Mouse (Mus musculus) forebrain, embryonic 14.5 days (tissue): ENCODE measurements at regions not wholly inside any gene's neighbourhood (a gene's known extent, or its start where the extent isn't known, plus 50 kb on each side); places are given as distances from the start of the nearest gene placed in this dataset.

Source experiments
- ATAC-seq: fragments of 200-750 bp; cut with Nextera tagmentation; 2 replicates; pipeline ENCODE4 v1.8.0; 2017; ENCODE audit warnings: mild to moderate bottlenecking, moderate library complexity
- DNase-seq: peaks from one replicate; pipeline ENCODE4 v3.0.0-alpha.2; 2015; ENCODE audit warnings: low spot score
- H3K27ac ChIP-seq: fragments of 300-500 bp; sonication (generic); 2 replicates; pipeline ENCODE4 v1.5.1; 2014; ENCODE audit warnings: low read depth, mild to moderate bottlenecking, control low read depth, low read length, moderate library complexity
- H3K27me3 ChIP-seq: fragments of 300-500 bp; sonication (generic); replicated peaks from 2 replicates; pipeline ENCODE4 v1.6.1; 2014; ENCODE audit warnings: low read length, control low read depth, mixed read lengths; ENCODE audit not compliant: control insufficient read depth, insufficient read depth
- H3K36me3 ChIP-seq: fragments of 300-500 bp; sonication (generic); 2 replicates; pipeline ENCODE4 v1.6.1; 2014; ENCODE audit warnings: low read length, control low read depth; ENCODE audit not compliant: control insufficient read depth, insufficient read depth
- H3K4me1 ChIP-seq: fragments of 300-500 bp; sonication (generic); 2 replicates; pipeline ENCODE4 v1.6.1; 2014; ENCODE audit warnings: antibody characterized with exemption, low read length, control low read depth; ENCODE audit not compliant: control insufficient read depth, insufficient read depth
- H3K4me2 ChIP-seq: fragments of 300-500 bp; sonication (generic); 2 replicates; pipeline ENCODE4 v1.6.1; 2014; ENCODE audit warnings: mild to moderate bottlenecking, control low read depth, low read length
- H3K4me3 ChIP-seq: fragments of 300-500 bp; sonication (generic); 2 replicates; pipeline ENCODE4 v1.5.1; 2014; ENCODE audit warnings: low read depth, low read length, control low read depth
- H3K9ac ChIP-seq: fragments of 300-500 bp; sonication (generic); 2 replicates; pipeline ENCODE4 v1.6.1; 2014; ENCODE audit warnings: mild to moderate bottlenecking, low read length, control low read depth, moderate library complexity
- H3K9me3 ChIP-seq: fragments of 300-500 bp; sonication (generic); replicated peaks from 2 replicates; pipeline ENCODE4 v1.6.1; 2016; ENCODE audit warnings: low read length, control low read depth, mixed read lengths; ENCODE audit not compliant: control insufficient read depth
- WGBS: fragments of 180-500 bp; shearing (Covaris S2); extraction: QIAGEN DNeasy Blood & Tissue Kit; methylation state at CpG from one replicate; pipeline ENCODE4 v1.1.7; 2014; 5-methylcytosine and 5-hydroxymethylcytosine counted together

GRCm38 (mm10) chr13:52772081-52772480, 157.4 kb downstream of the Auh start:
- Histone ChIP-seq H3K4me2 (no peak overlapping the region), H3K4me3 (no peak overlapping the region), H3K9ac (no peak overlapping the region), H3K9me3 (no peaks in the 10 kb centered on the region), H3K36me3 (no peaks in the 10 kb centered on the region), H3K27ac (no peak overlapping the region), H3K4me1 (no peaks in the 10 kb centered on the region), H3K27me3 (no peaks in the 10 kb centered on the region)
- 80% methylated on average over 4 of the region's 4 CpGs for WGBS
- no peak for DNase-seq
- no peak for ATAC-seq

- no peak for ATAC-seq
- no peaks in the 10 kb centered on the region for H3K9me3 ChIP-seq
- no peak overlapping the region for H3K4me2 ChIP-seq
- H3K27ac ChIP-seq = no peak overlapping the region
- no peaks in the 10 kb centered on the region for H3K27me3 ChIP-seq
- no peaks in the 10 kb centered on the region for H3K4me1 ChIP-seq
- H3K9ac ChIP-seq = no peak overlapping the region
- H3K4me3 ChIP-seq = no peak overlapping the region
- WGBS = 61% methylated on average over 6 of the region's 6 CpGs
- DNase-seq = peak; percentile 11
- no peaks in the 10 kb centered on the region for H3K36me3 ChIP-seq
Measured at GRCm38 (mm10) chr13:52777396-52778034, 152.0 kb downstream of the Auh start.

- H3K4me3 ChIP-seq = no peak overlapping the region
- 24% methylated on average over 4 of the region's 4 CpGs for WGBS
- H3K9ac ChIP-seq = no peak overlapping the region
- H3K36me3 ChIP-seq = no peaks in the 10 kb centered on the region
- DNase-seq (no peak), ATAC-seq (no peak)
- H3K27me3 ChIP-seq = no peaks in the 10 kb centered on the region
- no peak overlapping the region for H3K4me2 ChIP-seq
- H3K9me3 ChIP-seq = no peaks in the 10 kb centered on the region
- H3K27ac ChIP-seq = no peak overlapping the region
- H3K4me1 ChIP-seq = no peaks in the 10 kb centered on the region
Measured at GRCm38 (mm10) chr13:52778848-52779247, 150.6 kb downstream of the Auh start.
